Mouse (Mus musculus): ENCODE measurements around the gene Olfr414.

Gene Olfr414

DNA sequence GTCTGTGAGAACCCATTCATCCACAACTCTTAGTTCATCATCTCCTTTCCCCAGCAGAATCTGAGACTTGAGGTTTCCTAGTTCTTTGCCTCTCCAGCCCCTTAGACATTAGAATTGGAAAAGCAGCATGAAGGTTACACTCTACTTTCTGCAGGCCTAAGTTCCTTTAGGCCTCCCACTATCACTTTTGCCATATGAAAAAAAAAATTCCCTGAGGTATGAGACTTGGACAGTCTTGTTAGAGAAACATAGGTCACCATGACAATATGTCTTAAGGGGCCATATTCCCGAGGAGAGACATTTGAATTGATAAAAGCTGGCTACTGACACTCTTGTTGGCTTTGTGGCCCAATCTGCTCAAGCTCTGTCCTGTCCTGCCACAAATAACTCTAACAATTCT, at the start of gene Olfr414:
Olfr414 (plus strand) TSS at position 301 of the 400 bp plus-strand sequence.
- DNase-seq (ENCODE audit: low read depth, low spot score) = no peak

DNA sequence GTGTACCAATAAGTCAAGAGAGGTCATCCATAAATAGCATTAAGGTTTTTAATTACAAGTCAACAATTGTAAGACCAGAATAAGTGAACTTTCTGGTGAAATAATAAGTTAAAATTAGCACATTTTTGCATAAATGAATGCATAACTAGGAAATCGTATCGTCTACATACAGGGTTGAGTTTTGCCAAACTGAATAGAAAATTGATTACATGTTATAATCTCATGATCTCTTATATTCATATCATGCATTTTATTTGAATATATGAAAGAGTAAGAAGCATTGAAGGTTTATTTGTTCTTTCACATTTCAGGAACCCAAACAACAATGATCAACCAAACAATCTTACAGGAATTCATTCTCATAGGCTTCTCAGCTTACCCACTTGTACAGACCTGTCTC, 33.1 kb upstream of the Olfr414 start, which contains the start of gene Olfr248:
Olfr248 (plus strand) TSS at position 301 of the 400 bp plus-strand sequence.
- DNase-seq (ENCODE audit: low read depth, low spot score) = no peak

GRCm38 (mm10) chr1:174422959-174423358, 905 bp upstream of the Olfr414 start:
- DNase-seq (ENCODE audit: low read depth, low spot score) = no peak

- DNase-seq (ENCODE audit: low read depth, low spot score) = no peak
These were observed 2.5 kb downstream of the Olfr414 start for GRCm38 (mm10) chr1:174426180-174426986.

GRCm38 (mm10) chr1:174427402-174427801, 3.5 kb downstream of the Olfr414 start:
- no peak for DNase-seq (ENCODE audit: low read depth, low spot score)

DNA sequence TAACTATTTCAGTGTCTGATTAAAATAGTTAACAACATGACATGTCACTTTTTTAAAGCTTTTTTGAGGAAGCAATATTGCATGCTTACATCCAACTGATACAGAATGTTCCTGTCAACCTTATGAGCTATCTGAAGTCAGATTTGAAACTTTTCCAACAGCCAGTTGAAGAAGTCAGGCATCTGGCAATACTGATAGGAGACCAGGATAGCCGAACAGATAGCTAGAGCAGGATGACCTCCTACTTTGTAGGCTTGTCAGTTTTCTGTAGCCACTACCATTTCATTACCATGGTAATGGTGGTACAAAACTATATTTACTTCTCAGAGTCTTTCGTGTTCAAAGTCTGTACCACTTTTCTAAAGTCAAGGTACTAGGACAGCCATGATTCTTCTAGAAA, 4.5 kb downstream of the Olfr414 start:
- DNase-seq (ENCODE audit: low read depth, low spot score) = no peak

- DNase-seq (ENCODE audit: low read depth, low spot score) = no peak
These were observed 10.3 kb downstream of the Olfr414 start for GRCm38 (mm10) chr1:174434121-174434520.

DNA sequence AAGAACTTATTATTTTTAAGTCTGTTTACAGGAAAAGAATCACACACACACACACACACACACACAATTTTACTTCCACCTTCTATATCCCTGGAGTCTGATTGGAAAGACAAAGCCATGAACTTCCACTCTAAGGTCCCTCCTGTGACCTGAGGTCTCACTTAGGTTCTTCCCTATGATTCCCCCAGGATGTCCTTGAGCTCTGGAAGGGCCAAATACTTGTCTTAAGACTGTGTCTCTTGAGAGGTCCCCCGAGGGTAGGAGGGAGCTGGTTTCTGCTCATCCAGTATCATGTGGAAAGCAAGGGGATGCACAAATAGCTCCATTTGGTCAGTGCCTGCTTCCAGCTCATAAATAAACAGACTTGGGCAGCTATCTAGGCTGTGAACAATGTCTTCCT, 17.9 kb downstream of the Olfr414 start, which contains the start of gene Olfr220:
Olfr220 (plus strand) TSS at position 301 of the 400 bp plus-strand sequence.
- no peak for DNase-seq (ENCODE audit: low read depth, low spot score)

GRCm38 (mm10) chr1:174455100-174455499, 31.2 kb downstream of the Olfr414 start:
- DNase-seq (ENCODE audit: low read depth, low spot score) = no peak

DNA sequence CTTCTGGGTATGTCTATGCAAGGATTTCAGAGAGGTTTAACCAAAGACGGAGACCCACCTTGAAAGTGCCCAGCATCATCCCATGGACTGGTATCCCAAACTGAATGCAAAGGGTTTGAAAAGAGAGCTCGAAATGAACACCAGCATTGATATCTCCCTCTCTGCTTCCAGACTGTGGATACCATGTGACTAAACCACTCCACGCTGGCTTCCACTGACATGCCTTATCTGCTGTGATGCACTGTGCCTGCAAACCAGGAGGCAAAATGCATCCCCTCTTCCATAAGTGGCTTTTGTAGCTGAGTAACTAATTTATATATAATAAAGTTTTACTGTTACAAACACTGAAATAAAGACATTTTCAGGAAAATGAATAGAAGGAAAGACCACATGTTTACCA, 41.5 kb downstream of the Olfr414 start:
- no peak for DNase-seq (ENCODE audit: low read depth, low spot score)

- no peak for DNase-seq (ENCODE audit: low read depth, low spot score)
These were observed 42.4 kb downstream of the Olfr414 start for GRCm38 (mm10) chr1:174466240-174466639.

- peak; percentile 43 for DNase-seq (ENCODE audit: low read depth, low spot score)
These were observed 45.9 kb downstream of the Olfr414 start for GRCm38 (mm10) chr1:174469736-174470135.

DNA sequence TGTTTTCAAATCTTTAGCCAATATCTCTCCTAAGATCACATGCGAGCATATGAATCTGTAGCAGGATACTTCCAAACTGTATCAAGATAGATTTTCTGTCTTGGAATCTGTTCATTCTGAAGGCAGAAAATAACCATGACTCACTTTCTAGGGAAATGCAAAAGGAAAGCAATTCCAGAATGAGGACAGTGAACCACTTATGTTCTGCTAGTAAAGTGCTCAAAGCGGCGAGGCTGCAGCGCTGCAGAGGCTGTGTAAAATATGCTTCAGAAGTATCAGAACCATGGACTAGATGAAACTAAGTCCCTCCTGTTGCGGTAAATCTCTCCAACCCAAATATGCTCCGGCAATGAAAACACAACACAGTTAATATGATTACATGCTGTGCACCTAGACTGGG, 58.7 kb downstream of the Olfr414 start:
- no peak for DNase-seq (ENCODE audit: low read depth, low spot score)
